Mouse (Mus musculus) liver, embryonic 14.5 days (tissue): ENCODE results near the gene Scrn1.

Experiments
- CTCF ChIP-seq: IDR thresholded peaks from 2 replicates; pipeline ENCODE4 v1.5.1; 2016; ENCODE audit warnings: antibody characterized with exemption, low read depth, control low read depth
- EP300 ChIP-seq: IDR thresholded peaks from 2 replicates; pipeline ENCODE4 v1.6.1; 2016; ENCODE audit warnings: antibody characterized with exemption, low read depth

DNA sequence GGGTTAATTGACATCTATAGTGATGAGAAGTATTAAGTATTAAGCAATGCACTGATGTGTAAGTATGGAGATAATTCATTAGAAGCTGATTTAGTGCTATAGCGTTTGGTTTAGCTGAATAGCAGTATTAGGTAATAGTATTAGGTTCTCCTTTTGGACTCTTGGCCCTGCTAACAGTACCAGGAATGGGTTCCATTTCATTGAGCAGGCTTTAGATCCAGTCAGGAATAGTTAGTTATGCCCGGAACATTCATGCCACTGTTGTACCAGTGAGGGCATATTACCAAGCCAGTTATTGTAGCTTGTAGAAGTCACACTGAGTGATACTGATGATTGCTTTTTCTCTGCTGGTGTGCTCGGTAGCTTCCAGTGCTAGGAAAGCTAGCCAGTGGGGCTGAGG lies 31.4 kb upstream of the Scrn1 start:
- TF ChIP-seq CTCF = no peak
- TF ChIP-seq EP300 = no peak
